Mouse (Mus musculus): ENCODE data around the gene Rin2. TPM values are rescaled to one million over a fixed set of nuclear protein-coding genes. Genes with fewer than 3 reads are reported as not detected.
A peak's percentile ranks its signal among the peaks of the same experiment; 100 is the strongest.

Gene Rin2
- polyA plus RNA-seq, 1 experiment: 6.3 TPM

GRCm38 (mm10) chr2:145656716-145657115 is 18.3 kb upstream of the Rin2 start:
- Histone ChIP-seq H3K4me3 (ENCODE audit: low read depth, low read length) (no peak overlapping the region), H3K27ac (ENCODE audit: insufficient read depth, low read depth, low read length) (no peak overlapping the region), H3K27me3 (ENCODE audit: control insufficient read depth, insufficient read depth, low read length) (no peaks in the 10 kb centered on the region), H3K4me1 (ENCODE audit: control insufficient read depth, insufficient read depth, insufficient read length, low read length) (no peaks in the 10 kb centered on the region), H3K36me3 (ENCODE audit: control insufficient read depth, insufficient read depth, low read length) (no peaks in the 10 kb centered on the region)
- 19% methylated on average over 1 of the region's 1 CpGs for WGBS
- TF ChIP-seq CTCF (IDR thresholded peaks at IDR 0.05; ENCODE audit: extremely low read depth, insufficient read length, insufficient replicate concordance, low read depth, low read length) (no peak), POLR2A (IDR thresholded peaks at IDR 0.05; ENCODE audit: low read depth, low read length) (no peak)

GRCm38 (mm10) chr2:145661242-145661641 is 13.8 kb upstream of the Rin2 start:
- TF ChIP-seq CTCF (IDR thresholded peaks at IDR 0.05; ENCODE audit: extremely low read depth, insufficient read length, insufficient replicate concordance, low read depth, low read length) (no peak), POLR2A (IDR thresholded peaks at IDR 0.05; ENCODE audit: low read depth, low read length) (no peak)
- H3K4me3 ChIP-seq (ENCODE audit: low read depth, low read length): no peak overlapping the region
- no peaks in the 10 kb centered on the region for H3K4me1 ChIP-seq (ENCODE audit: control insufficient read depth, insufficient read depth, insufficient read length, low read length)
- H3K27me3 ChIP-seq (ENCODE audit: control insufficient read depth, insufficient read depth, low read length): no peaks in the 10 kb centered on the region
- H3K27ac ChIP-seq (ENCODE audit: insufficient read depth, low read depth, low read length): no peak overlapping the region
- WGBS: 55% methylated on average over 7 of the region's 7 CpGs
- no peaks in the 10 kb centered on the region for H3K36me3 ChIP-seq (ENCODE audit: control insufficient read depth, insufficient read depth, low read length)

GRCm38 (mm10) chr2:145663899-145664298 is 11.1 kb upstream of the Rin2 start:
- TF ChIP-seq POLR2A (IDR thresholded peaks at IDR 0.05; ENCODE audit: low read depth, low read length) (no peak), CTCF (IDR thresholded peaks at IDR 0.05; ENCODE audit: extremely low read depth, insufficient read length, insufficient replicate concordance, low read depth, low read length) (no peak)
- 85% methylated on average over 7 of the region's 7 CpGs for WGBS
- Histone ChIP-seq H3K36me3 (ENCODE audit: control insufficient read depth, insufficient read depth, low read length) (no peaks in the 10 kb centered on the region), H3K27ac (ENCODE audit: insufficient read depth, low read depth, low read length) (no peak overlapping the region), H3K4me3 (ENCODE audit: low read depth, low read length) (no peak overlapping the region), H3K27me3 (ENCODE audit: control insufficient read depth, insufficient read depth, low read length) (no peaks in the 10 kb centered on the region), H3K4me1 (ENCODE audit: control insufficient read depth, insufficient read depth, insufficient read length, low read length) (no peaks in the 10 kb centered on the region)

GRCm38 (mm10) chr2:145664311-145664710 is 10.7 kb upstream of the Rin2 start:
- H3K27ac ChIP-seq (ENCODE audit: insufficient read depth, low read depth, low read length): no peak overlapping the region
- no peaks in the 10 kb centered on the region for H3K36me3 ChIP-seq (ENCODE audit: control insufficient read depth, insufficient read depth, low read length)
- 91% methylated on average over 2 of the region's 2 CpGs for WGBS
- no peaks in the 10 kb centered on the region for H3K4me1 ChIP-seq (ENCODE audit: control insufficient read depth, insufficient read depth, insufficient read length, low read length)
- TF ChIP-seq CTCF (IDR thresholded peaks at IDR 0.05; ENCODE audit: extremely low read depth, insufficient read length, insufficient replicate concordance, low read depth, low read length) (no peak), POLR2A (IDR thresholded peaks at IDR 0.05; ENCODE audit: low read depth, low read length) (no peak)
- H3K4me3 ChIP-seq (ENCODE audit: low read depth, low read length): no peak overlapping the region
- no peaks in the 10 kb centered on the region for H3K27me3 ChIP-seq (ENCODE audit: control insufficient read depth, insufficient read depth, low read length)

GRCm38 (mm10) chr2:145668135-145668534 is 6.9 kb upstream of the Rin2 start:
- no peak for TF ChIP-seq CTCF (IDR thresholded peaks at IDR 0.05; ENCODE audit: extremely low read depth, insufficient read length, insufficient replicate concordance, low read depth, low read length)
- no peak for TF ChIP-seq POLR2A (IDR thresholded peaks at IDR 0.05; ENCODE audit: low read depth, low read length)
- no peaks in the 10 kb centered on the region for H3K36me3 ChIP-seq (ENCODE audit: control insufficient read depth, insufficient read depth, low read length)
- H3K27ac ChIP-seq (ENCODE audit: insufficient read depth, low read depth, low read length): no peak overlapping the region
- 33% methylated on average over 4 of the region's 4 CpGs for WGBS
- H3K4me1 ChIP-seq (ENCODE audit: control insufficient read depth, insufficient read depth, insufficient read length, low read length): no peaks in the 10 kb centered on the region
- H3K4me3 ChIP-seq (ENCODE audit: low read depth, low read length): no peak overlapping the region
- H3K27me3 ChIP-seq (ENCODE audit: control insufficient read depth, insufficient read depth, low read length): no peaks in the 10 kb centered on the region

GRCm38 (mm10) chr2:145670131-145670530 is 4.9 kb upstream of the Rin2 start:
- no peak for TF ChIP-seq POLR2A (IDR thresholded peaks at IDR 0.05; ENCODE audit: low read depth, low read length)
- TF ChIP-seq CTCF (IDR thresholded peaks at IDR 0.05; ENCODE audit: extremely low read depth, insufficient read length, insufficient replicate concordance, low read depth, low read length): no peak
- 81% methylated on average over 4 of the region's 4 CpGs for WGBS
- H3K4me3 ChIP-seq (ENCODE audit: low read depth, low read length): no peak overlapping the region

GRCm38 (mm10) chr2:145674496-145675141 is 396 bp upstream of the Rin2 start:
- TF ChIP-seq CTCF (IDR thresholded peaks at IDR 0.05; ENCODE audit: extremely low read depth, insufficient read length, insufficient replicate concordance, low read depth, low read length) (no peak), POLR2A (IDR thresholded peaks at IDR 0.05; ENCODE audit: low read depth, low read length) (no peak)
- Histone ChIP-seq H3K27me3 (ENCODE audit: control insufficient read depth, insufficient read depth, low read length) (no peaks in the 10 kb centered on the region), H3K36me3 (ENCODE audit: control insufficient read depth, insufficient read depth, low read length) (no peaks in the 10 kb centered on the region), H3K4me1 (ENCODE audit: control insufficient read depth, insufficient read depth, insufficient read length, low read length) (no peaks in the 10 kb centered on the region), H3K27ac (ENCODE audit: insufficient read depth, low read depth, low read length) (no peak overlapping the region), H3K4me3 (ENCODE audit: low read depth, low read length) (peak overlapping the region; percentile 77)
- WGBS: 4% methylated on average over 23 of the region's 23 CpGs

More at GRCm38 (mm10) chr2:145670131-145670530, 4.9 kb upstream of the Rin2 start:
- no peaks in the 10 kb centered on the region for H3K27me3 ChIP-seq (ENCODE audit: control insufficient read depth, insufficient read depth, low read length)
- no peaks in the 10 kb centered on the region for H3K4me1 ChIP-seq (ENCODE audit: control insufficient read depth, insufficient read depth, insufficient read length, low read length)
- no peaks in the 10 kb centered on the region for H3K36me3 ChIP-seq (ENCODE audit: control insufficient read depth, insufficient read depth, low read length)
- H3K27ac ChIP-seq (ENCODE audit: insufficient read depth, low read depth, low read length): no peak overlapping the region

All from small intestine, adult 2 months (tissue).